Mouse (Mus musculus) limb, embryonic 10.5 days (tissue): ENCODE results near the gene Nt5c2. TPM values are rescaled to one million over a fixed set of nuclear protein-coding genes. Genes with fewer than 3 reads are reported as not detected.

Experiments used
- DNase-seq: peaks from one replicate; pipeline ENCODE4 v3.0.0-alpha.2; 2017; ENCODE audit warnings: low spot score
- H3K27ac ChIP-seq: fragments of 300-500 bp; sonication (generic); 2 replicates; pipeline ENCODE4 v1.5.1; 2016; ENCODE audit warnings: mild to moderate bottlenecking
- H3K27me3 ChIP-seq: fragments of 300-500 bp; sonication (generic); 2 replicates; pipeline ENCODE4 v1.6.1; 2016; ENCODE audit warnings: low read depth, mild to moderate bottlenecking; ENCODE audit not compliant: poor library complexity, severe bottlenecking
- H3K36me3 ChIP-seq: fragments of 300-500 bp; sonication (generic); 2 replicates; pipeline ENCODE4 v1.6.1; 2016; ENCODE audit warnings: mild to moderate bottlenecking, moderate library complexity
- H3K4me1 ChIP-seq: fragments of 300-500 bp; sonication (generic); 2 replicates; pipeline ENCODE4 v1.6.1; 2016
- H3K4me3 ChIP-seq: fragments of 300-500 bp; sonication (generic); 2 replicates; pipeline ENCODE4 v1.5.1; 2016; ENCODE audit warnings: mild to moderate bottlenecking, moderate library complexity
- H3K9me3 ChIP-seq: fragments of 300-500 bp; sonication (generic); replicated peaks from 2 replicates; pipeline ENCODE4 v1.6.1; 2016; ENCODE audit warnings: mild to moderate bottlenecking
- WGBS: fragments of 180-500 bp; shearing (Covaris S2); methylation state at CpG from one replicate; pipeline ENCODE4 v1.1.7; 2016; 5-methylcytosine and 5-hydroxymethylcytosine counted together
- polyA plus RNA-seq: library from polyadenylated mRNA; unstranded; fragments of >200 nt; fragmentation: Nextera tagmentation; extraction: Ambion mirVana; gene quantifications from 2 replicates; pipeline ENCODE4 v1.2.1, GENCODE M21; 2016

Nt5c2 gene
- polyA plus RNA-seq, 1 experiment from 2014 or later: 89.8 TPM

GRCm38 (mm10) chr19:46913626-46914025 is 101.3 kb downstream of the Nt5c2 start:
- H3K27me3 ChIP-seq: no peaks in the 10 kb centered on the region

GRCm38 (mm10) chr19:46911492-46911891 is 103.5 kb downstream of the Nt5c2 start:
- 95% methylated on average over 3 of the region's 3 CpGs for WGBS
- peaks cover 14% of the 10 kb centered on the region for H3K36me3 ChIP-seq
- H3K27ac ChIP-seq: no peak overlapping the region
- no peak overlapping the region for H3K4me3 ChIP-seq
- H3K27me3 ChIP-seq: no peaks in the 10 kb centered on the region
- peaks cover 9% of the 10 kb centered on the region for H3K4me1 ChIP-seq
- DNase-seq: no peak
- H3K9me3 ChIP-seq: no peaks in the 10 kb centered on the region

More at GRCm38 (mm10) chr19:46913626-46914025, 101.3 kb downstream of the Nt5c2 start:
- Histone ChIP-seq H3K4me3 (no peak overlapping the region), H3K36me3 (peaks cover 14% of the 10 kb centered on the region), H3K9me3 (no peaks in the 10 kb centered on the region), H3K27ac (no peak overlapping the region), H3K4me1 (peaks cover 8% of the 10 kb centered on the region)
- no peak for DNase-seq
- WGBS: 94% methylated on average over 11 of the region's 11 CpGs

DNA sequence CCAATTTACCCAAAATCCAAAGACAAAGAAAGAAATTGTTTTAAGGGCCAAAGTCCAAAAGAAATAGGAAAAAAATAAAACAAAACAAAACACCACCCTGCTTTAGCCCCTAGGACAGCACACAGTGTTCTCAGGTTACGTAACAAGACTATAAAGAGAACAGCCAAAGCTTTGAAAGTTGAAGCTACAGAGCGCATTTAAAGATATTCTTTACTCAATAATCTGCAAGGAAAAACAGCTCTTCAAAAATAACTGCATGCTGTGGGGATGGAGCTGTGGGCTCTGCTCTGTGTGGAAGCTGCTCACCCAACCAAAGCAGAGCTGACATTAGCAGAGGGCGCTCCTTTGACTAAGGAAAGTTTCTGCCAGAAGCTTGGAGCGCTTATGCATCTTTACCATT is 106.0 kb downstream of the Nt5c2 start:
- WGBS: 74% methylated on average over 4 of the region's 4 CpGs
- H3K9me3 ChIP-seq: no peaks in the 10 kb centered on the region
- H3K27ac ChIP-seq: no peak overlapping the region
- H3K4me1 ChIP-seq: peaks cover 9% of the 10 kb centered on the region
- no peaks in the 10 kb centered on the region for H3K27me3 ChIP-seq
- peaks cover 9% of the 10 kb centered on the region for H3K36me3 ChIP-seq
- DNase-seq: no peak
- H3K4me3 ChIP-seq: no peak overlapping the region

GRCm38 (mm10) chr19:46908207-46908606 is 106.7 kb downstream of the Nt5c2 start:
- H3K36me3 ChIP-seq: peaks cover 13% of the 10 kb centered on the region
- H3K9me3 ChIP-seq: no peaks in the 10 kb centered on the region
- H3K27me3 ChIP-seq: no peaks in the 10 kb centered on the region
- WGBS: 81% methylated on average over 5 of the region's 5 CpGs
- peaks cover 9% of the 10 kb centered on the region for H3K4me1 ChIP-seq
- H3K27ac ChIP-seq: no peak overlapping the region
- DNase-seq: no peak
- no peak overlapping the region for H3K4me3 ChIP-seq

GRCm38 (mm10) chr19:46905971-46906370 is 109.0 kb downstream of the Nt5c2 start:
- DNase-seq: no peak
- 89% methylated on average over 4 of the region's 4 CpGs for WGBS
- H3K9me3 ChIP-seq: no peaks in the 10 kb centered on the region
- H3K36me3 ChIP-seq: peaks cover 7% of the 10 kb centered on the region; the same call in 1 of the 2 replicates
- no peak overlapping the region for H3K27ac ChIP-seq
- H3K27me3 ChIP-seq: no peaks in the 10 kb centered on the region
- H3K4me1 ChIP-seq: peaks cover 9% of the 10 kb centered on the region
- no peak overlapping the region for H3K4me3 ChIP-seq

DNA sequence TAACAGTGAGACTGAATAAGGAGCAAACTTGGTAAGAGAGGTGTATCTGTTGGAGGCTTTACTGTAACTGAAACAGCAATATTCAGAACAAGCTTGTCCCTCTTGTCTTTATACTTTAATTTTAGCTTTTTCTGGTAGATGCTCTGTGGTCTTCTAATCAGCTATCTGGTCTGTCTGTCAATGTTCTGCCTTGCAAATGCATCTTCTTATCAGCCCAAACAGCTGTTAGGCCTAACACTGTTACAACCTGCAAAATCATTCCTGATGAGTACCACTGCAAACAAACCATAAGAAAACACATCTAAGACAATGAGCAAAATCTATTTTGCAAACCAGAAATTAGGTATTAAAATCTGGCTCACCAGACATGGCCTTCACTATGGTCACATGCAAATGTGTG is 109.6 kb downstream of the Nt5c2 start:
- no peak overlapping the region for H3K4me3 ChIP-seq
- peaks cover 7% of the 10 kb centered on the region; the same call in 1 of the 2 replicates for H3K36me3 ChIP-seq
- peaks cover 9% of the 10 kb centered on the region for H3K4me1 ChIP-seq
- H3K27ac ChIP-seq: no peak overlapping the region
- DNase-seq: no peak
- H3K9me3 ChIP-seq: no peaks in the 10 kb centered on the region
- no peaks in the 10 kb centered on the region for H3K27me3 ChIP-seq

DNA sequence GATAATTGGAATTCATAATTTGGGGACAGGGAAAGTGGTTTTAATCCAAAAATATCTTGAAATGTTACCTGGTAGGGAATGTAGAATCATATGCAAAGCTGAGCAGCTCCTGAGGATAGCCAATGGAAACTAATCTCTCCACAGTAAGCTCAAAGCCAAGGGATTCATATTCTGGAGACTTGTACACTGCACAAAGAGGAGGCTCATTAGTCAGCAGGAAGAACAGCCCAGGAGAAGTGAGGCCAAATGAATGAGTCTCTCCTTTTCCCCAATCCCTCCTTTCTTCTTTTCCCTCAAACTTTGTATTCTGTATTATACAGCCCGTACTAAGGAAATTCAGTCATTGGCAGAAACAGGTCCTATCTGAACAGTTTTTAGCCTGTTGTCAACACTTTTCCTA is 110.0 kb downstream of the Nt5c2 start:
- H3K4me1 ChIP-seq: peaks cover 9% of the 10 kb centered on the region
- no peaks in the 10 kb centered on the region for H3K9me3 ChIP-seq
- no peak for DNase-seq
- no peak overlapping the region for H3K27ac ChIP-seq
- no peak overlapping the region for H3K4me3 ChIP-seq
- H3K27me3 ChIP-seq: no peaks in the 10 kb centered on the region
- 96% methylated on average over 1 of the region's 1 CpGs for WGBS
- peaks cover 7% of the 10 kb centered on the region; the same call in 1 of the 2 replicates for H3K36me3 ChIP-seq

- WGBS: 95% methylated on average over 5 of the region's 5 CpGs
- Histone ChIP-seq H3K9me3 (no peaks in the 10 kb centered on the region), H3K27me3 (no peaks in the 10 kb centered on the region), H3K4me3 (no peak overlapping the region), H3K36me3 (peaks cover 19% of the 10 kb centered on the region), H3K27ac (no peak overlapping the region), H3K4me1 (no peaks in the 10 kb centered on the region)
- DNase-seq: no peak
These were observed 111.6 kb downstream of the Nt5c2 start for GRCm38 (mm10) chr19:46903379-46903778.

- H3K4me1 ChIP-seq: no peaks in the 10 kb centered on the region
- no peak overlapping the region for H3K27ac ChIP-seq
- H3K36me3 ChIP-seq: peaks cover 36% of the 10 kb centered on the region
- WGBS: 92% methylated on average over 5 of the region's 5 CpGs
- H3K9me3 ChIP-seq: no peaks in the 10 kb centered on the region
- no peaks in the 10 kb centered on the region for H3K27me3 ChIP-seq
- no peak overlapping the region for H3K4me3 ChIP-seq
- no peak for DNase-seq
These were observed 113.6 kb downstream of the Nt5c2 start for GRCm38 (mm10) chr19:46901323-46901722.

- Histone ChIP-seq H3K4me1 (no peaks in the 10 kb centered on the region), H3K4me3 (no peak overlapping the region), H3K9me3 (no peaks in the 10 kb centered on the region), H3K27ac (no peak overlapping the region), H3K27me3 (no peaks in the 10 kb centered on the region), H3K36me3 (peaks cover 39% of the 10 kb centered on the region)
- WGBS: 93% methylated on average over 6 of the region's 6 CpGs
- no peak for DNase-seq
These were observed 114.2 kb downstream of the Nt5c2 start for GRCm38 (mm10) chr19:46900786-46901185.

GRCm38 (mm10) chr19:46899871-46900270 is 115.1 kb downstream of the Nt5c2 start:
- 90% methylated on average over 5 of the region's 5 CpGs for WGBS
- no peak overlapping the region for H3K27ac ChIP-seq
- peaks cover 42% of the 10 kb centered on the region for H3K36me3 ChIP-seq

GRCm38 (mm10) chr19:46899306-46899705 is 115.6 kb downstream of the Nt5c2 start:
- Histone ChIP-seq H3K4me1 (no peaks in the 10 kb centered on the region), H3K27me3 (no peaks in the 10 kb centered on the region), H3K36me3 (peaks cover 41% of the 10 kb centered on the region), H3K9me3 (no peaks in the 10 kb centered on the region), H3K27ac (no peak overlapping the region), H3K4me3 (no peak overlapping the region)
- DNase-seq: no peak
- 73% methylated on average over 5 of the region's 5 CpGs for WGBS

More at GRCm38 (mm10) chr19:46899871-46900270, 115.1 kb downstream of the Nt5c2 start:
- H3K9me3 ChIP-seq: no peaks in the 10 kb centered on the region
- H3K27me3 ChIP-seq: no peaks in the 10 kb centered on the region
- H3K4me1 ChIP-seq: no peaks in the 10 kb centered on the region
- no peak overlapping the region for H3K4me3 ChIP-seq
- DNase-seq: no peak

- Histone ChIP-seq H3K4me3 (no peak overlapping the region), H3K36me3 (peaks cover 42% of the 10 kb centered on the region), H3K9me3 (no peaks in the 10 kb centered on the region), H3K27ac (no peak overlapping the region), H3K4me1 (no peaks in the 10 kb centered on the region), H3K27me3 (no peaks in the 10 kb centered on the region)
- 76% methylated on average over 5 of the region's 5 CpGs for WGBS
- DNase-seq: no peak
These were observed 116.7 kb downstream of the Nt5c2 start for GRCm38 (mm10) chr19:46898222-46898621.

DNA sequence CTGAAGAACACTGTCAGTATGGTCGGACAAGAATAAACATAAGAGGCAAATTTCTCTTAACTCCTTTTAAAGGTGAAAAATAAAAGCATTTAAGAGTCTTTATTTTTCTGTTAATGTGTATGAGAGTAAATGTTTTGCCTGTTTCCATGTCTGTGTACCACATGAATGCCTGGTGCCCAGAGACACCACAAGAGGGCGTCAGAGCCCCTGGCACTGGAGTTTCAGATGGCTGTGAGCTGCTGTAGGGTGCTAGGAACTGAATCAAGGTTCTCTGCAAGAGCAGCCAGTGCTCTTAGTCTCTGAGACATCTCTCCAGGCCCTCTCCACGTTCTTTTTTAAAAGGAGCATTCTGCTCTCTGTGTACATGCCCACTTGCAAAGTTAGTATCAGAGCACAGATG is 117.8 kb downstream of the Nt5c2 start:
- Histone ChIP-seq H3K36me3 (peaks cover 50% of the 10 kb centered on the region), H3K27ac (no peak overlapping the region), H3K9me3 (no peaks in the 10 kb centered on the region), H3K27me3 (no peaks in the 10 kb centered on the region), H3K4me3 (no peak overlapping the region), H3K4me1 (no peaks in the 10 kb centered on the region)
- DNase-seq: peak; percentile 26
- 88% methylated on average over 3 of the region's 3 CpGs for WGBS
